Mouse (Mus musculus): ENCODE measurements at regions not wholly inside any gene's neighbourhood (a gene's known extent, or its start where the extent isn't known, plus 50 kb on each side); places are given as distances from the start of the nearest gene placed in this dataset.

- peak; percentile 88 for DNase-seq
These were observed 320.3 kb upstream of the Dio3 start for GRCm38 (mm10) chr12:109958357-109959085.

- DNase-seq = no peak
These were observed 312.1 kb upstream of the Dio3 start for GRCm38 (mm10) chr12:109966776-109967175.

- DNase-seq = no peak
These were observed 310.6 kb upstream of the Dio3 start for GRCm38 (mm10) chr12:109968303-109968702.

- no peak for DNase-seq
These were observed 307.4 kb upstream of the Dio3 start for GRCm38 (mm10) chr12:109971508-109971907.

- DNase-seq = no peak
These were observed 306.4 kb upstream of the Dio3 start for GRCm38 (mm10) chr12:109972366-109973015.

GRCm38 (mm10) chr12:109973598-109973997 lies 305.3 kb upstream of the Dio3 start:
- DNase-seq = no peak

GRCm38 (mm10) chr12:109975176-109975972 lies 303.5 kb upstream of the Dio3 start:
- DNase-seq = no peak

- DNase-seq = no peak
These were observed 294.2 kb upstream of the Dio3 start for GRCm38 (mm10) chr12:109984651-109985050.

- DNase-seq = no peak
These were observed 285.5 kb upstream of the Dio3 start for GRCm38 (mm10) chr12:109993410-109993809.

GRCm38 (mm10) chr12:110002717-110003116 lies 276.2 kb upstream of the Dio3 start:
- no peak for DNase-seq

- DNase-seq = no peak
These were observed 269.7 kb upstream of the Dio3 start for GRCm38 (mm10) chr12:110009136-110009535.

GRCm38 (mm10) chr12:110020541-110021470 lies 258.1 kb upstream of the Dio3 start:
- no peak for DNase-seq

GRCm38 (mm10) chr12:110021690-110022089 lies 257.2 kb upstream of the Dio3 start:
- DNase-seq = no peak

- no peak for DNase-seq
These were observed 256.2 kb upstream of the Dio3 start for GRCm38 (mm10) chr12:110022631-110023030.

GRCm38 (mm10) chr12:110023192-110024101 lies 255.4 kb upstream of the Dio3 start:
- no peak for DNase-seq

GRCm38 (mm10) chr12:110024295-110024694 lies 254.6 kb upstream of the Dio3 start:
- DNase-seq = no peak

- DNase-seq = no peak
These were observed 253.7 kb upstream of the Dio3 start for GRCm38 (mm10) chr12:110025171-110025570.

- DNase-seq = no peak
These were observed 252.7 kb upstream of the Dio3 start for GRCm38 (mm10) chr12:110026033-110026750.

- no peak for DNase-seq
These were observed 251.5 kb upstream of the Dio3 start for GRCm38 (mm10) chr12:110027345-110027744.

GRCm38 (mm10) chr12:110027976-110028375 lies 250.9 kb upstream of the Dio3 start:
- DNase-seq = no peak
